Mouse (Mus musculus): ENCODE measurements around the gene Sgpp1.

The Sgpp1 gene

GRCm38 (mm10) chr12:75735246-75736200 lies at the start of gene Sgpp1:
Gene Sgpp1 (minus strand): TSS chr12:75735729.
- peak; percentile 81 to 86 for DNase-seq

GRCm38 (mm10) chr12:75784271-75784751 lies 48.8 kb upstream of the Sgpp1 start:
- DNase-seq = no peak

GRCm38 (mm10) chr12:75781995-75782394 lies 46.5 kb upstream of the Sgpp1 start:
- DNase-seq = no peak

GRCm38 (mm10) chr12:75781445-75781844 lies 45.9 kb upstream of the Sgpp1 start:
- no peak for DNase-seq

GRCm38 (mm10) chr12:75772424-75773034 lies 37.0 kb upstream of the Sgpp1 start:
- DNase-seq = peak; percentile 44 to 75

GRCm38 (mm10) chr12:75771410-75771809 lies 35.9 kb upstream of the Sgpp1 start:
- DNase-seq = no peak

- DNase-seq = peak; percentile 23 to 39
These were observed 31.4 kb upstream of the Sgpp1 start for GRCm38 (mm10) chr12:75766885-75767317.

GRCm38 (mm10) chr12:75766395-75766794 lies 30.9 kb upstream of the Sgpp1 start:
- DNase-seq = no peak

- DNase-seq = peak; percentile 36 to 58
These were observed 30.2 kb upstream of the Sgpp1 start for GRCm38 (mm10) chr12:75765751-75766150.

GRCm38 (mm10) chr12:75756387-75756786 lies 20.9 kb upstream of the Sgpp1 start:
- DNase-seq = no peak

- no peak for DNase-seq
These were observed 18.2 kb upstream of the Sgpp1 start for GRCm38 (mm10) chr12:75753730-75754129.

- DNase-seq = no peak
These were observed 16.5 kb upstream of the Sgpp1 start for GRCm38 (mm10) chr12:75752077-75752476.

- DNase-seq = no peak
These were observed 13.0 kb upstream of the Sgpp1 start for GRCm38 (mm10) chr12:75748574-75748973.

- DNase-seq = peak; percentile 43 to 60
These were observed 10.3 kb upstream of the Sgpp1 start for GRCm38 (mm10) chr12:75745697-75746290.

GRCm38 (mm10) chr12:75742101-75742500 lies 6.6 kb upstream of the Sgpp1 start:
- DNase-seq = no peak

GRCm38 (mm10) chr12:75741273-75741672 lies 5.7 kb upstream of the Sgpp1 start:
- DNase-seq = no peak

GRCm38 (mm10) chr12:75740451-75740850 lies 4.9 kb upstream of the Sgpp1 start:
- DNase-seq = no peak

- DNase-seq = no peak
These were observed 4.1 kb upstream of the Sgpp1 start for GRCm38 (mm10) chr12:75739611-75740010.

GRCm38 (mm10) chr12:75736296-75736695 lies 767 bp upstream of the Sgpp1 start:
- no peak for DNase-seq

GRCm38 (mm10) chr12:75734891-75735245 lies 661 bp downstream of the Sgpp1 start:
- peak in 1 of 2 experiments; percentile 47 for DNase-seq

GRCm38 (mm10) chr12:75734167-75734566 lies 1.4 kb downstream of the Sgpp1 start:
- DNase-seq = no peak

- DNase-seq = no peak
These were observed 2.0 kb downstream of the Sgpp1 start for GRCm38 (mm10) chr12:75733331-75734070.

All from kidney, adult 8-10 months (tissue).